Mouse (Mus musculus) ovary, postnatal 36 days (tissue): Measurements from ENCODE around the gene H2afy.

ENCODE experiments used
- DNase-seq: peaks from one replicate; pipeline ENCODE4 v3.0.0; 2022; ENCODE audit warnings: low spot score, mixed read lengths

H2afy gene

GRCm38 (mm10) chr13:56111601-56112000 is 24.6 kb downstream of the H2afy start:
- no peak for DNase-seq

GRCm38 (mm10) chr13:56110694-56111531 is 25.2 kb downstream of the H2afy start:
- no peak for DNase-seq

- no peak for DNase-seq
These were observed 26.5 kb downstream of the H2afy start for GRCm38 (mm10) chr13:56109703-56110102.

- DNase-seq, result no peak
These were observed 27.2 kb downstream of the H2afy start for GRCm38 (mm10) chr13:56108849-56109519.

GRCm38 (mm10) chr13:56104971-56105391 is 31.2 kb downstream of the H2afy start:
- no peak for DNase-seq

- DNase-seq, result no peak
These were observed 32.1 kb downstream of the H2afy start for GRCm38 (mm10) chr13:56103796-56104746.

GRCm38 (mm10) chr13:56102160-56102559 is 34.0 kb downstream of the H2afy start:
- DNase-seq, result no peak

GRCm38 (mm10) chr13:56095601-56096195 is 40.5 kb downstream of the H2afy start:
- no peak for DNase-seq

GRCm38 (mm10) chr13:56094544-56094943 is 41.6 kb downstream of the H2afy start:
- no peak for DNase-seq

GRCm38 (mm10) chr13:56093680-56094079 is 42.5 kb downstream of the H2afy start:
- no peak for DNase-seq

- DNase-seq, result no peak
These were observed 43.6 kb downstream of the H2afy start for GRCm38 (mm10) chr13:56092606-56093005.

- DNase-seq, result no peak
These were observed 45.6 kb downstream of the H2afy start for GRCm38 (mm10) chr13:56090597-56090996.

GRCm38 (mm10) chr13:56088602-56089001 is 47.6 kb downstream of the H2afy start:
- DNase-seq, result no peak

- no peak for DNase-seq
These were observed 48.2 kb downstream of the H2afy start for GRCm38 (mm10) chr13:56087936-56088335.

GRCm38 (mm10) chr13:56084146-56084905 is 51.8 kb downstream of the H2afy start:
- no peak for DNase-seq

GRCm38 (mm10) chr13:56081656-56082055 is 54.5 kb downstream of the H2afy start:
- no peak for DNase-seq

GRCm38 (mm10) chr13:56079616-56080015 is 56.5 kb downstream of the H2afy start:
- no peak for DNase-seq

- no peak for DNase-seq
These were observed 57.4 kb downstream of the H2afy start for GRCm38 (mm10) chr13:56078724-56079262.

GRCm38 (mm10) chr13:56075930-56076329 is 60.2 kb downstream of the H2afy start:
- DNase-seq, result no peak

GRCm38 (mm10) chr13:56073186-56073585 is 63.0 kb downstream of the H2afy start:
- no peak for DNase-seq

GRCm38 (mm10) chr13:56072268-56072607 is 63.9 kb downstream of the H2afy start:
- DNase-seq, result no peak
